Mouse (Mus musculus) forebrain, embryonic 10.5 days (tissue): ENCODE measurements around the gene Gm6588. TPM values are rescaled to one million over a fixed set of nuclear protein-coding genes. Genes with fewer than 3 reads are reported as not detected.

Source experiments
- DNase-seq: peaks from one replicate; pipeline ENCODE4 v3.0.0-alpha.2; 2017; ENCODE audit warnings: low spot score; ENCODE audit errors: extremely low spot score
- H3K27ac ChIP-seq: fragments of 300-500 bp; sonication (generic); 2 replicates; pipeline ENCODE4 v1.5.1; 2016; ENCODE audit warnings: mild to moderate bottlenecking
- H3K27me3 ChIP-seq: fragments of 300-500 bp; sonication (generic); 2 replicates; pipeline ENCODE4 v1.6.1; 2016; ENCODE audit warnings: mild to moderate bottlenecking; ENCODE audit not compliant: poor library complexity, severe bottlenecking
- H3K36me3 ChIP-seq: fragments of 300-500 bp; sonication (generic); replicated peaks from 2 replicates; pipeline ENCODE4 v1.6.1; 2016; ENCODE audit warnings: mild to moderate bottlenecking, moderate library complexity
- H3K4me1 ChIP-seq: fragments of 300-500 bp; sonication (generic); 2 replicates; pipeline ENCODE4 v1.6.1; 2016
- H3K4me3 ChIP-seq: fragments of 300-500 bp; sonication (generic); 2 replicates; pipeline ENCODE4 v1.5.1; 2016; ENCODE audit warnings: mild to moderate bottlenecking, moderate library complexity
- H3K9me3 ChIP-seq: fragments of 300-500 bp; sonication (generic); 2 replicates; pipeline ENCODE4 v1.6.1; 2016; ENCODE audit warnings: mild to moderate bottlenecking, moderate library complexity
- WGBS: fragments of 180-500 bp; shearing (Covaris S2); methylation state at CpG from one replicate; pipeline ENCODE4 v1.1.7; 2016; 5-methylcytosine and 5-hydroxymethylcytosine counted together
- polyA plus RNA-seq: library from polyadenylated mRNA; unstranded; fragments of >200 nt; fragmentation: Nextera tagmentation; extraction: Ambion mirVana; gene quantifications from 2 replicates; pipeline ENCODE4 v1.2.1, GENCODE M21; 2016

Gm6588 gene
- polyA plus RNA-seq, 1 experiment from 2014 or later = 0.06 TPM

- Histone ChIP-seq H3K4me3 (peak overlapping the region; percentile 32), H3K36me3 (no peaks in the 10 kb centered on the region), H3K4me1 (peaks cover 65% of the 10 kb centered on the region), H3K27ac (peak overlapping the region; percentile 58), H3K27me3 (peaks cover 80% of the 10 kb centered on the region), H3K9me3 (no peaks in the 10 kb centered on the region)
- WGBS = 58% methylated on average over 13 of the region's 13 CpGs
- DNase-seq = no peak
Measured at GRCm38 (mm10) chr5:112482551-112482950, 33.3 kb downstream of the Gm6588 start.

GRCm38 (mm10) chr5:112483030-112483429 lies 33.8 kb downstream of the Gm6588 start:
- peaks cover 61% of the 10 kb centered on the region for H3K4me1 ChIP-seq
- no peak for DNase-seq
- peaks cover 78% of the 10 kb centered on the region for H3K27me3 ChIP-seq
- no peaks in the 10 kb centered on the region for H3K9me3 ChIP-seq
- no peak overlapping the region for H3K27ac ChIP-seq
- 90% methylated on average over 8 of the region's 8 CpGs for WGBS
- H3K4me3 ChIP-seq = no peak overlapping the region
- H3K36me3 ChIP-seq = no peaks in the 10 kb centered on the region

- DNase-seq = no peak
- H3K9me3 ChIP-seq = no peaks in the 10 kb centered on the region
- H3K27me3 ChIP-seq = peaks cover 63% of the 10 kb centered on the region
- H3K4me3 ChIP-seq = no peak overlapping the region
- no peaks in the 10 kb centered on the region for H3K36me3 ChIP-seq
- peaks cover 61% of the 10 kb centered on the region for H3K4me1 ChIP-seq
- 24% methylated on average over 13 of the region's 13 CpGs for WGBS
- peak overlapping the region; percentile 9 for H3K27ac ChIP-seq
Measured at GRCm38 (mm10) chr5:112484924-112485715, 35.9 kb downstream of the Gm6588 start.

GRCm38 (mm10) chr5:112486415-112486814 lies 37.2 kb downstream of the Gm6588 start:
- no peaks in the 10 kb centered on the region for H3K9me3 ChIP-seq
- DNase-seq = no peak
- peak overlapping the region; percentile 64; the same call in 1 of the 2 replicates for H3K27ac ChIP-seq
- H3K4me1 ChIP-seq = peaks cover 59% of the 10 kb centered on the region
- 76% methylated on average over 5 of the region's 5 CpGs for WGBS
- H3K27me3 ChIP-seq = peaks cover 55% of the 10 kb centered on the region
- H3K4me3 ChIP-seq = no peak overlapping the region
- H3K36me3 ChIP-seq = no peaks in the 10 kb centered on the region

GRCm38 (mm10) chr5:112487504-112487903 lies 38.3 kb downstream of the Gm6588 start:
- Histone ChIP-seq H3K4me1 (peaks cover 52% of the 10 kb centered on the region), H3K27ac (no peak overlapping the region), H3K36me3 (no peaks in the 10 kb centered on the region), H3K4me3 (no peak overlapping the region), H3K27me3 (peaks cover 55% of the 10 kb centered on the region), H3K9me3 (no peaks in the 10 kb centered on the region)
- WGBS = 91% methylated on average over 1 of the region's 1 CpGs
- no peak for DNase-seq

- H3K27ac ChIP-seq = peak overlapping the region; percentile 21
- H3K9me3 ChIP-seq = no peaks in the 10 kb centered on the region
- H3K4me3 ChIP-seq = no peak overlapping the region
- H3K36me3 ChIP-seq = no peaks in the 10 kb centered on the region
- 75% methylated on average over 8 of the region's 8 CpGs for WGBS
- no peak for DNase-seq
- peaks cover 51% of the 10 kb centered on the region for H3K4me1 ChIP-seq
- peaks cover 53% of the 10 kb centered on the region for H3K27me3 ChIP-seq
Measured at GRCm38 (mm10) chr5:112488101-112488776, 39.0 kb downstream of the Gm6588 start.

- Histone ChIP-seq H3K36me3 (no peaks in the 10 kb centered on the region), H3K27me3 (peaks cover 20% of the 10 kb centered on the region), H3K9me3 (no peaks in the 10 kb centered on the region), H3K4me3 (no peak overlapping the region), H3K27ac (no peak overlapping the region), H3K4me1 (peaks cover 38% of the 10 kb centered on the region)
- DNase-seq = no peak
- WGBS = 59% methylated on average over 11 of the region's 11 CpGs
Measured at GRCm38 (mm10) chr5:112491489-112491888, 42.3 kb downstream of the Gm6588 start.

- WGBS = 33% methylated on average over 11 of the region's 11 CpGs
- H3K27ac ChIP-seq = peak overlapping the region; percentile 25; the same call in 1 of the 2 replicates
Measured at GRCm38 (mm10) chr5:112493492-112493891, 44.3 kb downstream of the Gm6588 start.

GRCm38 (mm10) chr5:112496753-112497369 lies 47.6 kb downstream of the Gm6588 start:
- no peak overlapping the region for H3K4me3 ChIP-seq
- no peaks in the 10 kb centered on the region for H3K9me3 ChIP-seq
- peaks cover 9% of the 10 kb centered on the region; the same call in 1 of the 2 replicates for H3K27me3 ChIP-seq
- WGBS = 91% methylated on average over 7 of the region's 7 CpGs
- H3K27ac ChIP-seq = no peak overlapping the region
- H3K4me1 ChIP-seq = peaks cover 43% of the 10 kb centered on the region
- DNase-seq = no peak
- H3K36me3 ChIP-seq = no peaks in the 10 kb centered on the region

More at GRCm38 (mm10) chr5:112493492-112493891, 44.3 kb downstream of the Gm6588 start:
- no peaks in the 10 kb centered on the region for H3K36me3 ChIP-seq
- peaks cover 27% of the 10 kb centered on the region for H3K4me1 ChIP-seq
- H3K4me3 ChIP-seq = no peak overlapping the region
- H3K27me3 ChIP-seq = peaks cover 9% of the 10 kb centered on the region; the same call in 1 of the 2 replicates
- DNase-seq = peak; percentile 70
- H3K9me3 ChIP-seq = no peaks in the 10 kb centered on the region

- Histone ChIP-seq H3K27me3 (no peaks in the 10 kb centered on the region), H3K4me1 (peaks cover 33% of the 10 kb centered on the region), H3K27ac (0 out of 2 replicates have a peak overlapping the region, but pooled peaks have one; percentile 3), H3K4me3 (no peak overlapping the region), H3K36me3 (no peaks in the 10 kb centered on the region), H3K9me3 (no peaks in the 10 kb centered on the region)
- 75% methylated on average over 13 of the region's 13 CpGs for WGBS
- no peak for DNase-seq
Measured at GRCm38 (mm10) chr5:112498921-112499917, 50.0 kb downstream of the Gm6588 start.

GRCm38 (mm10) chr5:112499918-112500682 lies 50.9 kb downstream of the Gm6588 start:
- H3K36me3 ChIP-seq = no peaks in the 10 kb centered on the region
- no peak overlapping the region for H3K4me3 ChIP-seq
- peaks cover 34% of the 10 kb centered on the region for H3K4me1 ChIP-seq
- peak; percentile 22 for DNase-seq
- peak overlapping the region; percentile 70 for H3K27ac ChIP-seq
- WGBS = 49% methylated on average over 8 of the region's 8 CpGs
- no peaks in the 10 kb centered on the region for H3K27me3 ChIP-seq
- H3K9me3 ChIP-seq = no peaks in the 10 kb centered on the region
